Mouse (Mus musculus): Measurements from ENCODE around the gene Gucy2c.

The Gucy2c gene

DNA sequence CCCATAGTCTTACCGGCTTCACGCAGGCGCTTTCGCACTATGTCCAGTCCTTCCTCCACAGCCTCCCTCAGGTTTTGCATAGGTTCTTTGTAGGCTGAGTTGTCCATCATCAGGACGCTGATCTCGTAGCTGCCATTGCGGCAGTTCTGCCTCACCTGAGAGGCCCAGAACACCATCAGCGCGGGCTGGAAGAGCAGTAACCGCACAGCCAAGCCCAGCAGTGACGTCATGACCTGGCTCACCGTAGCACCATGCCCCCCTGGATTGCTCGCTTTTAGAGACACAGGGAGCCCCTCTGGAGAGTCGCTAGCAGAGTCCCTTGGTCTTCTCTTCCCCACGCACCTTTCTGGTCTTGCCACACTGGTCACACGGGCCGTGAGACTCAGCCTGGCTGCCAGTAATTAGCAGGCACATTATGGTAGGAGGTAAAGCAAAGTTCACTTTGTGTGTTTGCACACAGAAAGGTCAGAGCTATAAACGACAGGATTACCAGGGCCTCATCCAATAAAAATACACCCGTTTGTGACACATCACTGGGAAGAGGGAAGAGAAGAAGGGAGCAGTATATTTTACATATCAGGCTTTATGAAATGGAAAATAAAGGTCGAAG, at the start of gene Gucy2c:
Gucy2c (minus strand) TSS at position 389 of the 610 bp plus-strand sequence.
- in situ Hi-C loops (cut with MboI, MseI) = no loop called here

DNA sequence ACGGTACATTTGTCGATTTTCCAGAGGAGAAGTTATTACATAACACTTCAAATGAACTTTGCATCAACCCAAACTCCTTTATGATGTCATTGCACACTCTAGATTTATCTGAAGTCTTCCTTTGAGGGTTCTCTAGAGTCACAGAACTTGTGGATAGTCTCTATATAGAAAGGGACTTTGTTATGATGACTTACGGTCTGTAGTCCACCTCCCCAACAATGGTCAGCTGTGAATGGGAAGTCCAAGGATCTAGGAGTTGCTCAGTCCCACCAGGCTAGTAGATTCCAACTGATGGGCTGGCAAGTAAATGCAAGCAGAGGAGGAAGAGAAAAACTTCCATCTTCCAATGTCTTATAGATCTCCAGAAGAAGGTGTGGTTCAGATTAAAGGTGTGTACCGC, 47.1 kb upstream of the Gucy2c start:
- in situ Hi-C loops (cut with MboI, MseI) = no loop called here

DNA sequence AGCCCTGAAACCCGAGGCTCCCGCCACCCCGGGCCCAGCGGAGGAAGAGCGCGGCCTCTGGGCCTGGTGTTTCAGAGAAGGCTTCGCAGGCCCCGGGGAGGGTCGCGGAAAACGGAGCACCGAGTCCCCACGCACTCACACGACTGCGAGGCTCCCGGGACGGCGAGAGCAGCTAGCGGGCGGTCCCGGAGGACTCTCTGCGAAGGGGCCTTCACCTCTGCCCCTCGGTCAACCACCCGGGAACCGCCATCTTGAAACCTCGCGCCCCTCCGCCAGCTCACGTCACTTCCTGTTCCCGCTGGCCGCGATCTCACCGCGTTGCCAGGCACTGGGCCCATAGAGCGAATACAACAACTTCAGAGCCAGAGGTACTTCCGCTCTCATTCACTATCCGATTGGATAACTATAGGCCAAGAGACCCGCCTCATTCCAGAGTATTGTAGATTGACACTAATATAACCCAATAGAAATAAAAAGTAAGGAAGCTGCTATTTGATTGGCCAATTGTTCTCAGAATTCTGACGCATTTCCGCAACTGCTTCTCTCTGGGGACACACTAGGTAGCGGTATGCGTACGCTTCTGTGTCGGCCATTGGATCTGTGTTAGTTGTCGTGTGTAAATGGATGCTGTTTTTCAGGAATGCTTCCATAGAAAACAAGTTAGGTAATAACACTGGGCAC, 46.5 kb upstream of the Gucy2c start, which contains the start of gene Wbp11:
Wbp11 (minus strand) TSS at position 353 of the 681 bp plus-strand sequence.
- in situ Hi-C loops (cut with MboI, MseI) = no loop called here

GRCm38 (mm10) chr6:136827516-136827880, 45.9 kb upstream of the Gucy2c start, which contains the start of gene BC049715:
Gene BC049715, plus strand, starts transcription at chr6:136827626.
- in situ Hi-C loops (cut with MboI, MseI) = no loop called here

- in situ Hi-C loops (cut with MboI, MseI) = no loop called here
These were observed 45.6 kb upstream of the Gucy2c start for GRCm38 (mm10) chr6:136827116-136827515.

GRCm38 (mm10) chr6:136824987-136825386, 43.4 kb upstream of the Gucy2c start:
- in situ Hi-C loops (cut with MboI, MseI) = loop anchor here in 1 of 2 experiments (25.0 kb wide), 1 partner anchor 912 kb away; the partner anchor contains the start of gene Strap

- in situ Hi-C loops (cut with MboI, MseI) = loop anchor here in 1 of 2 experiments (25.0 kb wide), 1 partner anchor 916 kb away; the partner anchor contains the start of gene Strap
These were observed 39.5 kb upstream of the Gucy2c start for GRCm38 (mm10) chr6:136821086-136821485.

GRCm38 (mm10) chr6:136820381-136820780, 38.8 kb upstream of the Gucy2c start:
- in situ Hi-C loops (cut with MboI, MseI) = loop anchor here in 1 of 2 experiments (25.0 kb wide), 1 partner anchor 917 kb away; the partner anchor contains the start of gene Strap

GRCm38 (mm10) chr6:136817549-136817948, 36.0 kb upstream of the Gucy2c start:
- in situ Hi-C loops (cut with MboI, MseI) = loop anchor here in 1 of 2 experiments (5.0 to 25.0 kb wide), 2 partner anchors 105 to 920 kb away; partner anchors contain the start of genes Erp27, Pde6h and Strap

DNA sequence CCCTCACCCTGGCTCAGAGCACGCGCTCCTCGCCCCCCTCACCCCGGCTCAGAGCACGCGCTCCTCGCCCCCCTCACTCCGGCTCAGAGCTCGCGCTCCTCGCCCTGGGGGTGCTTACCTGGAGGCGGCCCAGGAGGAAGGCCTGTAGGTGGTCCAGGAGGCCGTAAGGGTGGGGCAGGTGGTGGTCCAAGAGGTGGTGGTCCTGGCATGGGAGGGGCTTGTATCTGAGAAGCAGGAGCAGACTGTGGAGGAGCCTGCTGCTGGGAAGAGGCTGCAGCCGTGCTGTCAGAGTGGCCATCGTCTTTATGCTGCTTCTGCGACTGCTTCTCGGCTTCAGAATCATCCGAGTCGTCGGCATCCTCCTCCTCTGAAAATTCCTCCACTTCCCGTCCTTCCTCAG, 35.3 kb upstream of the Gucy2c start:
- in situ Hi-C loops (cut with MboI, MseI) = loop anchor here in 1 of 2 experiments (5.0 to 25.0 kb wide), 2 partner anchors 105 to 920 kb away; partner anchors contain the start of genes Erp27, Pde6h and Strap

- in situ Hi-C loops (cut with MboI, MseI) = loop anchor here in 1 of 2 experiments (5.0 to 25.0 kb wide), 2 partner anchors 107 to 922 kb away; partner anchors contain the start of genes Erp27, Pde6h and Strap
These were observed 33.8 kb upstream of the Gucy2c start for GRCm38 (mm10) chr6:136815381-136815780.

- in situ Hi-C loops (cut with MboI, MseI) = loop anchor here in 1 of 2 experiments (25.0 kb wide), 1 partner anchor 924 kb away; the partner anchor contains the start of gene Strap
These were observed 31.6 kb upstream of the Gucy2c start for GRCm38 (mm10) chr6:136813117-136813516.

DNA sequence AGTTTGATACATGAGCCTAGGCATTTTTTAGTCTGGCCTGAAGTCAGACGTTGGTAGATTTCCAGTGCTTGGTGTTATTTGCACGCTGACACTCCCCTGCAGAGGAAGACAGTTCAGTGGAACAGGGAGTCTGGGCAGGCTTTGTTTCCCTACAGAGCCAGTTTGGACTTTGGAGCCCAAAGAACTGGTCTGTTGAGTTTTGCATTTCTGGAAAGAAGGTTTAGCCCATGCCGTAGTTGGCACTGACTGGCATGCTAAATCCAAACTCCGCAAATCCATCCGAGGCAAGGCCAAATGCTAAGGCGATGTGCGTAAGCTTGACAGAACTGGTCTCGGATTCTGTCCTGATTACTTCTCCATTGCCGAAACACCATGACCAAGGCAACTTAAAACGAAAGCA, 29.6 kb upstream of the Gucy2c start:
- in situ Hi-C loops (cut with MboI, MseI) = loop anchor here in 1 of 2 experiments (25.0 kb wide), 1 partner anchor 926 kb away; the partner anchor contains the start of gene Strap

- in situ Hi-C loops (cut with MboI, MseI) = loop anchor here (5.0 to 25.0 kb wide), 4 partner anchors 155 to 1887 kb away; partner anchors contain the start of genes Cdkn1b (in 1 of the 2) and Strap (in 1 of the 2)
These were observed 28.1 kb upstream of the Gucy2c start for GRCm38 (mm10) chr6:136809673-136810072.

DNA sequence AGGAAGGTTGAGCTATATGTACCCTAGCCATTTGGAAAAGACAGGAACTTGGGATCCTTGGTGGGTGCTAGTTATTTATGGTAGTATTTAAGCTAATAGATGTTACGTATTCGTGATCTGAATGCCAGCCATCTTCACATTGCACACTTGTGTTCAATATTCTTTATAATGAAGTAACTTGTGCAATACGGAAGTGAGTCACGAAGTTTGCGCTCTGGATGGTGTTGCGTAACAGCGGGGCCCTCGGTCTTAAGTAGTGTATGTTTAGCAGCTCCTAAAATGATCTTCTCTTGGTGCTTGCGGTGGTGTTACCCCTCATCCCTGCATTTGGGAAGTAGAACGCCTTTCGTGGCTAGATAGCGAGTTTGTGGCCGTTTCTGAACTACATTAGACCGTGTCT, 27.5 kb upstream of the Gucy2c start:
- in situ Hi-C loops (cut with MboI, MseI) = loop anchor here (5.0 to 25.0 kb wide), 4 partner anchors 156 to 1887 kb away; partner anchors contain the start of genes Cdkn1b (in 1 of the 2) and Strap (in 1 of the 2)

DNA sequence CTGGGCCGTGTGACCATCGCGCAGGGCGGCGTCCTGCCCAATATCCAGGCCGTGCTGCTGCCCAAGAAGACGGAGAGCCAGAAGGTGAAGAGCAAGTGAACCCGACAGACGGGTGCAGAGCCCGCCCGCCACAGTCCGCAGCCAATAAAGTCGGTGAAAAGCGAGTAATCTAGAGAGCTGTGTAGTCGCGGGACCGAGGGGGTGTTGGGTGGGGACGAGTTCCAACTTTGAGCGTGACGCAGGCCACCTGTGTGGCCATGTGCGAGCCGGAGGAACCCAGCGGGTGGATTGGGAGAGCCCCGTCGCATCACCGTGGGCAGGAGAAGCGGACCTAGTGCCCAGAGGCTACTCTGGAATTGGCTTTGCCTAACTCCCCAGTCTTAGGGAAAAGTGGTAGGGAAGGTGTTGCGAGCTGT, 27.1 kb upstream of the Gucy2c start:
- in situ Hi-C loops (cut with MboI, MseI) = loop anchor here (5.0 to 25.0 kb wide), 4 partner anchors 156 to 1886 kb away; partner anchors contain the start of genes Cdkn1b (in 1 of the 2) and Strap (in 1 of the 2)

GRCm38 (mm10) chr6:136808014-136808417, 26.5 kb upstream of the Gucy2c start, which contains the start of gene H2afj:
Gene H2afj, plus strand, starts transcription at chr6:136808244.
- in situ Hi-C loops (cut with MboI, MseI) = loop anchor here (5.0 to 25.0 kb wide), 4 partner anchors 157 to 1886 kb away; partner anchors contain the start of genes Cdkn1b (in 1 of the 2) and Strap (in 1 of the 2)

- in situ Hi-C loops (cut with MboI, MseI) = loop anchor here (5.0 to 25.0 kb wide), 4 partner anchors 157 to 1885 kb away; partner anchors contain the start of genes Cdkn1b (in 1 of the 2) and Strap (in 1 of the 2)
These were observed 25.9 kb upstream of the Gucy2c start for GRCm38 (mm10) chr6:136807395-136808013.

DNA sequence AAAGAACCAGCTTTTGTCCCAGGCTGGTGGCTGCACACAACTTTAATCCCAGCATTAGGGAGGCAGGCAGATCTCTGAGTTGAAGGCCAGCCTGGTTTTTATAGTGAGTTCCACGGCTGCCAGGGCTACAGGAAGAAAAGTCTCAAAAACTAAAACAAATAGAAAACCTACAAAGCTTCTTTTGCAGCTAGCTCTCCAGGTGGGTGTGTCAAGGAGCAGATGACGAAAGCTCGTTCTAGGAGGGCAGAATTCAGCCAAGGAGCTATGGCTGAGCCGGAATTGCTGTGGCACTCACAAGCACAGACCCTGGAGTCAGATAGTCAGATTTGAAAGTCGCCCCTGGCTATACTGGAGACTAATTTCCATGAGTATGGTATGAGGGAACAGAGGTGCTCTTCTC, 25.3 kb upstream of the Gucy2c start:
- in situ Hi-C loops (cut with MboI, MseI) = loop anchor here (5.0 to 25.0 kb wide), 4 partner anchors 158 to 1885 kb away; partner anchors contain the start of genes Cdkn1b (in 1 of the 2) and Strap (in 1 of the 2)

GRCm38 (mm10) chr6:136805409-136805775, 23.8 kb upstream of the Gucy2c start:
- in situ Hi-C loops (cut with MboI, MseI) = loop anchor here (5.0 to 25.0 kb wide), 4 partner anchors 159 to 1883 kb away; partner anchors contain the start of genes Cdkn1b (in 1 of the 2) and Strap (in 1 of the 2)
